Mouse (Mus musculus) c-Kit-positive CD71-positive TER-119-positive erythroid progenitor cells, embryonic 14.5 days (primary cell): ENCODE measurements around the gene Ggt1.
A peak's percentile ranks its signal among the peaks of the same experiment; 100 is the strongest.
"Not testable (repeated sequence)": the region's sequence is repeated elsewhere in the genome, so short reads cannot be mapped to it uniquely, and the experiment has no call there.

Source experiments
- DNase-seq: peaks from one replicate; pipeline ENCODE4 v3.0.0-alpha.2; 2013; ENCODE audit warnings: low spot score

Ggt1 gene

GRCm38 (mm10) chr10:75561071-75561654, at the start of gene Ggt1:
TSS of gene Ggt1 (plus strand) at chr10:75561604.
- DNase-seq, result no peak

DNA sequence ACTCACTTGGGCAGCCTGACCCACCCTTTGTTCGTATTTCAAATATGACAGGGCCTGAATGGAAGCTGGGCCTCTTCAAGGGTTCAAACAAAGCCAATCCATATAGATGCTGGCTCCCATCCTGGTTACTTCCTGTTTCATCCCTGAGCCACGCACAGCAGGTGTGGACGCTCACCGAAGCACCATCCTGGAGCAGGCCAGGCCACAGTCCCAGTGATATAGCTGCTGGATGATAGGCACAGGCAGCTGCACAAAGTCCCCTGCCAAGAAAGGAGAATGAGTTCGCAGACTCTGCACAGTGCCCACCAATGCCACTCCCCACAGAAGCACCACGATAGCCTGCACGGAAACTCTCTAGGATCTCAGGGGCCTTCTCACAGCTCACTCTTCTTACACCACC, 49.5 kb upstream of the Ggt1 start:
- DNase-seq, result no peak

DNA sequence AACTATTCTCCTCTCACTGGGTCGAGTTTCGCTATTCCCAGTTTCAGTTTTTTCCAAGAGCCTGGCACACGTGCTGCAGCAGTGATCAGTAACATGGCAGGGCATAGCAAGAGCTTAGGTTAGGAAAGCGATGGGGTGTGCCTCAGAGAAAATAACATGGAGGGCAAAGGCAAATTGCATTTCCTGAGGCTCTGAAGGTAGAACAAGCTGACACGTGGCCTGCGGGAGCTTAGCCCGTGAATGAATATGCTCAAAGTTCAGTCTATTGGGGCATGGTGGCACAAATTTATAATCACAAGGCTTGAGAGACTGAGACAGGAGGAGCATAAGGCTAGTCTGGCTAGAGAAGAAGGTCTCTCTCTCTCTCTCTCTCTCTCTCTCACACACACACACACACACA, 48.6 kb upstream of the Ggt1 start:
- DNase-seq, result no peak

GRCm38 (mm10) chr10:75513306-75514067, 47.9 kb upstream of the Ggt1 start:
- DNase-seq, result no peak

DNA sequence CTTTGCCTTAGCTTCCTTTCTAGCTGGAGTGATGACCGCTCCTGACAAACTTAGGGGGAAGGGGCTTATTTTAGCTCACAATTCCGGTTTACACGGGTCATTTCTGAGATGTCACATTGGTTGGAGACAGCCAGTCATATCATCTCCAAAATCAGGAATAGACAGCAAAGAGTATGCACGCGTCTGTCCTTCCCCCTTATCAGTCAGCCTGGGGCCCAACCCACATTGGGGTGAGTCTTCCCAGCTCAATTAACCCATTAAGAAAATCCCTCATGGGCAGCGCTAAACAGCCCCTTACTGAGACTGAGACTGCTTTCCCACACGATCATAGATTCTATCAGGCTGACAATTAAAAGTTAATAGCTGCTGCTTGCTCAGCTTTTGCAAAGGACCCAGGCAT, 47.0 kb upstream of the Ggt1 start:
- peak; percentile 61 for DNase-seq

- peak; percentile 89 for DNase-seq
Observed at GRCm38 (mm10) chr10:75515216-75516037, 46.0 kb upstream of the Ggt1 start.

GRCm38 (mm10) chr10:75516038-75516723, 45.2 kb upstream of the Ggt1 start:
- DNase-seq, result peak; percentile 47

GRCm38 (mm10) chr10:75516724-75517072, 44.7 kb upstream of the Ggt1 start:
- DNase-seq, result no peak

- peak; percentile 97 for DNase-seq
Observed at GRCm38 (mm10) chr10:75517073-75517757, 44.2 kb upstream of the Ggt1 start, which contains the start of gene Snrpd3. TSS of gene Snrpd3 (plus strand) at chr10:75517551.

GRCm38 (mm10) chr10:75517758-75518143, 43.7 kb upstream of the Ggt1 start, which contains the start of gene Gucd1:
TSS of gene Gucd1 (minus strand) at chr10:75517972.
- DNase-seq, result peak; percentile 95

DNA sequence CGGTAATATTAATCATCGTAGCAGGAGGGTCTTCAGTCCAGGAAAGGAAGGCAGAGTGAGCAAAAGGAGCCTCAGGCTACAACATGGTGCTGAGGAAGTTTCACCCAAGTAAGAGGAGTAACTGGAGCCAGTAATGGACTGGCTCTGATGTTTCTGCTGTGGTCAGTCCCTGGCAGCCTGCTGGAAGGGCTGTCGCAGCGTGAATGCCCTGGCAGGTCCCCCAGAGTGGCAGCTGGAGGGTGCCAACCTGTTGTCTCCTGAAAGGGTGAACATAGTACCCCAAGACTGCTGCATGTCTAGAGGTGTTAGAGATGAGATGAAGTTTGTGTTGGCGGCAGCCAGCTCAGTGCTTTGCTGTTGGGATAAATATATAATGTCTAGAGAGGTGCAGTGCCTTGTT, 40.8 kb upstream of the Ggt1 start:
- no peak for DNase-seq

GRCm38 (mm10) chr10:75521643-75522042, 39.8 kb upstream of the Ggt1 start:
- DNase-seq, result no peak

GRCm38 (mm10) chr10:75525450-75525849, 36.0 kb upstream of the Ggt1 start:
- DNase-seq, result not testable (repeated sequence)

GRCm38 (mm10) chr10:75530322-75530721, 31.1 kb upstream of the Ggt1 start:
- DNase-seq, result no peak

GRCm38 (mm10) chr10:75531532-75532090, 29.8 kb upstream of the Ggt1 start:
- no peak for DNase-seq

- no peak for DNase-seq
Observed at GRCm38 (mm10) chr10:75534216-75534615, 27.2 kb upstream of the Ggt1 start.

DNA sequence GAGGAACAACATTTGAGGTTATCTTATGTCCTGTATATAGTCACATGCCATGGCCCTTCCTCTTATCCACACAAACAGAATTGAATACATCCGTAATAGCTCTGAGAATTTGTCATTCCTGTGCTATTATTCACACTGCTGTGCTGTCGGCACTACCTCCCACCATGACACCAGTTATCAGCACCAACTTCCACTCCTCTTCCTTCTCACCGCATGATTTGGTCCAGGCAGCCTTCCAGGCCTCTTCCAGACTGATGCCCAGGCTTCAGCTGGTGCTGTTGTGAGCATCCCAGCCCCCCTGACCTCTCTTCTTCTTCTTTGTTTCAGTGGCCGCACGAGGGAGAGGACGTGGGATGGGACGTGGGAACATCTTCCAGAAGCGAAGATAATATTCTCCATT, 26.5 kb upstream of the Ggt1 start:
- DNase-seq, result no peak

DNA sequence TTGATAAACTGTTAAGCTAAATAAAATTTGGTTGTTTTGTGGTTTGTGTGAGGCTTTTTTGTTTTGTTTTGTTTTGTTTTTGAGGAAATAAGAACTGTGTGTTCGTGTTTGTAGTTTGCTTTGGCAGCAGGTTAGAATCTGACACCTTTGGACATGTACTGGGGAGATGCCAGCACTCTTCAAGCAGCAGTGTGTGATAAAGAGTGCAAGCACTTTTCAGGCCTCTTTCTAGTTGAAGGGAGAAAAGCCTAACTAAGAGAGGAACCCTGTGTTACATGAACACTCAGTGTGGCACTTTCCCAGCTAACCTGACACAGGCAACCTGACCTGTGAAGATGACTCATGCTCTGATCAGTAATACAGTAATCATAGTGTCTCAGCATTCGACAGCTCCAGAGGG, 26.0 kb upstream of the Ggt1 start:
- no peak for DNase-seq

DNA sequence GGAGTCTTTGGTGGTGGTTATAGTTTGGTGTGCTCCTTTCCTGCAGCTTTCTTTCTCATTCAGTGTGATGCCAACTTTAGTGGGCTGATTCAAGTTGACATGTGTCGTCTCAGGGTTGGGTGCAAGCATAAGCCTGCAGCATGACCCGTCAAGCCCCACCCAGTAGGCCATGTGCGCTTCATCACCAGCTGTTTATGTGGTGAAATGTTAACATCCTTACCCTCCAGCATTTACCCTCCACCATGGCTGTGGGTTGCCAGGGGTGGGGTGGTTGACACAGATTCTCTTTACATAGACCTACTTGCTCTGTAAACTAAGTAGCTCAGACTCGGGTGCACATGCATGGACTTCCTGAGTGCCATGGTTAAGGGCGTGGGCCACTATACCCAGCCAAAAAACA, 25.3 kb upstream of the Ggt1 start:
- no peak for DNase-seq

DNA sequence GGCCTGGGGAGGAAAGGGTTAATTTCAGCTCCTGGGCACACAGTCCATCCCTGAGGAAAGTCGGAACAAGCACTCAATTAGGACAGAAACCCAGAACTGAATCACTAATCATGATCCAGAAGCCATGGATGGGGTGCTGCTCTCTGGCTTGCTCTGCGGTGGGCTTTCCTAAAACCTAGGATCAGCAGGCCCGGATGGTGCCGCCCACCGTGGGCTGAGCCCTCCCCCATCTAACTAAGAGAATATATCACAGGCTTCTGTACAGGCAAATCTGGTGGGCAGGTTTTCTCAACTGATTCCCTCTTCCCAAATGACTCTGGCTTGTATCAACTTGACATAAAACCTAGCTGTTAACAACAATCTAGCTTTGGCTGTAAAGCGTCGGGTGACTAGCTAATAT, 13.5 kb upstream of the Ggt1 start:
- DNase-seq, result no peak

DNA sequence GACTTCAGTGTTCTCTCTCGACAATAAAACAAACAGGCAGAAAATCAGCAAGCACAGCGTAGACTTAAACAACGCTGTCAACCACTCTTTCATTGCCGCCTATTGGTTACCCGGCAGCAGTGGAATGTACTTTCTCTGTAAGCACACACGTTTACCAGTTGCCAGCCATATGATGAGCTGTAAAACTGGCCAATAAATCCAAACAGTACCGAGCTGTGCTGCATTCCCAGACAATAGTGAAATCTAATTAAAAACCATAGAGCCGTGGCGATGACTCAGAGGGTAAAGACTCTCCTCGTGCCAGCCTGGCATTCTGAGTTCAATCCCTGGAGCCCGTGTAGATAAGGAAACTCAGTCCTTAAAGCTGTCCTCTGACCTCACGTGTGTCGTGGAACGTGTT, 12.9 kb upstream of the Ggt1 start:
- no peak for DNase-seq
